Mouse (Mus musculus) activated CD4-positive, CD25-positive, alpha-beta regulatory T cell, adult 4 months (primary cell): Measurements from ENCODE around the gene Ccna1. TPM values are rescaled to one million over a fixed set of nuclear protein-coding genes. Genes with fewer than 3 reads are reported as not detected.

ENCODE experiments used
- ATAC-seq: one replicate; pipeline ENCODE4 v1.8.0; 2017
- polyA plus RNA-seq, 2 experiments: library from polyadenylated mRNA; unstranded; fragments of 100-300 nt; shearing (Covaris generic); gene quantifications; one replicate each; pipeline ENCODE4 v1.2.1; 2017

Gene Ccna1
- polyA plus RNA-seq, 2 experiments from 2014 or later = not detected

DNA sequence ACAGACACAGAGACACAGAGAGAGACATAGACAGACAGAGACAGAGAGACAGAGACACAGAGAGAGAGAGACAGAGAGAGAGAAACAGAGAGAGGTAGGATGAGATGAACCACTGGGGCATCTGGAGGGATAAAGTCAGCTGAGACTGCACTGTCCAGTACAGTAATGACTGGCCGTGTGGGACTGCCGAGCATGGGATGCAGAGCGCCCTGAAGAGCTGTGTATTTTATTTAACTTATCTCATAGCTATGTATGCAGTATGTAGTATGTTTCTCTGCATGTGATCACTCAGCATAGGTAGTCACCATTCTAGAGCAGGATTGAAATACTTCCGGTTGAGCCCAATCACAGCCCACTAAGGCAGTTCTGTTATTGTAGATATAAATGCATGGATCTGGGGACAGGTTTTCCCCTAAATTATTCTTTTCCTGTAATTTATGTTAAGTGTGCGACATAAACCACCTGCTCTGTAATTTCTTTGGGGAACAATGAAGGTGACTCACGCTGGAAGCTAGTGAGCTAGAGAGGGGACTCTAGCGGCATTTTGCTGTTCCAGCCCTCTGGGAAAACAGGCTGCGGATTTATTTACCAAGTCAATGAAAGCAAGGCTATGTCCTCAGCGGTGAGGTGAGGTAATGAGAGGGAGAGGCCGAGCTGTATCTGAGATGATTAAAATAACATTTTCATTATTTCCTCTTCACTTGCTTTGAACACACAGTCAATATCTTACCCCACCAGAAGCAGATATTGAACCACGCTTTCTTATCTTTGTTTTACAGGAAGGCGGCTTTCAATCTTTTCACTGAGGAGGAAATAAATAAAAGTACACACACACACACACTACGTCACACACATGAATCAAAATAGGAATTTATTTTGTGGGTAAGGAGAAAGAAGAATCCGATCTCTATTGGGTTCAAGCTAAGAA is 10.7 kb upstream of the Ccna1 start:
- no peak for ATAC-seq

DNA sequence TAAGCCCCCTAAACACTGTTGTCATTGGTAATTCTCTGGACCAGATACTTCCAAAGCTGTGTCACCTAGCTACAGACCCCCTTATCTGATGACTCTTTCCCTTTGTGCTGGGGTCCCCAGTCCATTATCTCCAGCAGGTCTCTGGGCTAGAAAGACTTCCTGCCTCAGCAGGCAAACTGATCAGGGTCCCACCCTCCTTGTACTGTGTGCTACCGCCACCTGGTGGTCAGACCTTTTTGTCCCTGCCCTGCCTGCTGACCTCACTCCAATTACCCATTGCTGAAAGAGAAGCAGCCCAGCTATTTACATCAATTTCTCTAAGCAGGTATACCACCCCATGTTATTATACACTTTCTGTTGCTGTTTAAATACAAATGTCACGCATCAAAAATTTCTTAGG is 9.1 kb upstream of the Ccna1 start:
- ATAC-seq = no peak

DNA sequence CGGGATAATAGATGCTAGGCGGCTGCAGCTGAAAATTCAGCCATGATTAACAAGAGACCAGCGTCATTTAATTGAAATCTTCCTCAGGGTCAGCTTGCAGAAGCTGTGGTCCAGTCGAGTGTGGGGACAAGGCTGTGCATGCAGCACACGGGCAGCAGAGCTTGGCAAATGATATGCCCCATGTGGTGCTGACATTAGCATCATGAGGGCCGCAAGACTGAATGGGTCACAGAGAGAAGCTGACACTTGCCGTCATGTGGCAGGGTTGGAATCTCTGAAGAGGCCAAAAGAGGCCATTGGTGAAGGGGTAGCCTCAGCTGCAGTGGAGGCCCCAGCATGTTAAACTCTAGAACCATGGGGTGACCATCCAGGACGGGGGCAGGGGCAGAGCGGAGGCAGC is 7.4 kb upstream of the Ccna1 start:
- ATAC-seq = no peak

DNA sequence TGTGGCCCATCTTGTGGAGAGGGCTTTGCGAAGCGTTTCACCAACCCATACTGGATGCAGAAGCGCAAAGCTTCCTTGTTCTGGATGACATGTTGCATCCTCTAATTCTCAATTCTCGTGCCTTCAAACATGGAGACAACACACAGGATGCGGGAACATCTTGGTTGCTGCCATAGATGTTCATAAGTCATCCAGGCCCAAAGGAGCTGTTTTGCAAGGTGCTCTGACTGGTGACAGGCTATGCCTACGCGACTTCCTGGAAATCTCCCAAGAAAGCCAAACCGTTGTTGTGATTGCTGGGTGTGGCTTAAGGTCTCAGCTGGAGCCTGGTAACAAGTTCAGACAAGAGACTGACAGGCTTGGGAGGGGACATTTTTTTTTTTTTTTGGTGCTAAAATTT is 1.1 kb upstream of the Ccna1 start:
- no peak for ATAC-seq

DNA sequence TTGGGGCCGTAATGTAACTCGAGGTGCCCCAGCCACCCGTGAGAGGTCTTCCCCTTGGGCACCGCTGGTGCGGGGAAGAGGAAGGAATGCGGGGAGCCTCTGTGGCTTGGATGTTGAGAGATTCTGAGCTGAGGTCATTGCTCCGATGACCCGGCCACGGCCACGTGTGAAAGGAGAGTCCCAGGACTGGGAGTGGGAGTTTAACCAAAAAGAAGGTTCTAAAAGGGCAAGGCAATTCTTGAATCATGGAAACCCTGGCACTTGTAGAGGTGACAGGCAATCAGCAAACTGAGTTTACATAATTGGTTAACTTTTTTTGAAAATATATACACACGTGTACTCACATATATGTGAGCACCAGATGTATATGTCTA is 433 bp upstream of the Ccna1 start:
- no peak for ATAC-seq

DNA sequence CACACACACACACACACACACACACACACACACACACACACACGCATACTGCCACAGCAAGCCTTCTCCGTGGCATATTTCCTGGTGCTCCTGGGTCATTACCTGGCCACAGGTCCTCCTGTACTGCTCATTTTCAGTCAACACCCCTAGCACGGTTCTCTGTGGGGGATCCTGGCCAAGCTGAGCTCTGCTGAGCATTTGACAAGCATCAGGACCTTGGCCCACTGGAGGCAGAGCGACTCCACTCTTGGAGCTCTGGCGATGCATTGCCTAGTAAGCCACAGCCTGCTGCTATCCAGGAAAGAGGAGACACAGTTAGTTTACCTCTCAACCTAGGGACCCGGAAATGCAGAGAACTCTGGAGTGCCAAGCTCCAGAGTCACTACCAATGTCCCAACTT is 1.1 kb downstream of the Ccna1 start:
- no peak for ATAC-seq

DNA sequence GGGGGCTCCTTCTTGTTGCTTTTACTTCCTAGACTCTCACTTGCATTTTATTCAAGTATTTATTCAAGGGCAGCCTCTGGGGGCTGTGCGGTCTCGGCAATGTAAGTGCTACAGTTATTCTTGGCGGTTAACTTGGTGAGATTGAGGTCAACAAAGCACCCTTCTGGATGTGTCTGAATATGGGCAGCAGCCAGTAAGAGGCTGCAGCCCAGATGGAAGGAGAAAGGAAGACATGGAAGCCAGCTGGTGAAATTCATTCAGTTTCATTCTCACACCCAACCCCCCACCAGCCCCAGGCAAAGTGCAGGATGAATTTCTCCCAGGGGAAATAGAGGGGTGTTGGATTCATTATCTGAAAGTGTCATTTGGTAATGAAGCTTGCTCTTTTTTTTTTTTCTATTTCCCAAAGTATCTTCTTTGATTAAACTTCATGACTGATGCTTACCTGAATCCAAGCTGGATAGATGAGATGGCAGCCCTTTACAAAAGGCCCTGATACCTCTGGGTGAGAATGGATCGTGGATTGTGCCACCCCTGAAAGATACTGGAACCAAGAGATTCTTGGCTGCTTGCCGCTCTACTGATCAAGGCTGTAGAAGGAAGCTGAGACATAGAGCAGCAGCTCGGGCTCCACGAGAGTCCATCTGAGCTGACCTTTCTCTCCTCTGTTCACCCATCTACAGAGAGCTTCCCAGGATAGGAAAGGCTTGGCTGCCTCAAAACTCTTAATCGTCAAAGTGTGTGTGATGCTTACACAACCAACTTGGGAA is 10.5 kb downstream of the Ccna1 start:
- no peak for ATAC-seq

DNA sequence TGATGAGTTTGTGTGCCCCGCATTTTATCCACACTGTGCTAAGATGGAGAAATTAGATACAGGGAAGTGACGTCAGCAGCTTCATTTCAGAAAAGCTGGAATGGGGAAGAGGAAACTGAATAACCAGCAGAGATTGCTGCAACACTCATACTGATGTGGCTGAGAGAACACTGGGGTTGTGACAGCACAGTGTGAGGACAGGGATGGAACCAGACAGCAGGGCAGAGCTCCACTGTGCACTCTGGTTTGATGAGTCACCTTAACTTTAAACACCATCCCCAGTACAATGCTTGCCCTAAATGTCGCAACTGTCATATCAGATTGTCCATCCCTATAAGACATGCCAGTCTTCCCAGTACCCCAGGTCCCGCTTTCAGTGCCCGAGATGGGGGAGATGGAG is 17.7 kb downstream of the Ccna1 start:
- ATAC-seq = no peak

DNA sequence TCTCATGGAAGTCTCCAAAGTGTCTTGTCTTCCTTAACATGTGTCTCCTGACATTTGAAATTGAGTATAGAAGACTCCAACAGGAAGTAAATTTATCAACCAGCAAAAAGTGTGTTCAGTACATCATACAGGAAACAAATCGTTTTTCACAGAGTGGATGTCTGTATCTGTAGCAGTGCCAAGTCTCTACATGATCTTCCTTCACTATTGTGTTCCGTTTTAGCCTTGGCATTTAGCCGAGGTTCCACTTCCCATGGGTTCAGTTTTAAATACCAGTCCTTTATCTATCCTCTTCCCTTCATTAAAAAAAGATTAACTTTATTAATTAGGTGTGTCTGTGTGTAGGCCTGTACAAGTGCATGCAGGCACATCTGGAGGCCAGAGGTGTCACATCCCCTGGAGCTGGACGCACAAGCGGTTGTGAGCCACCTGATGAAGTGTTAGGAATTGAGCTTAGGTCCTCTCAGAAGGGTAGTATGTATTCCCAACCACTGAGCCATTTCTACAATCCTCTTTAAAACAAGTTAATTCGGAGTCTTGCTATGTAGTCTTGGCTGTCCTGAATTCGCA is 27.9 kb downstream of the Ccna1 start:
- ATAC-seq = no peak

DNA sequence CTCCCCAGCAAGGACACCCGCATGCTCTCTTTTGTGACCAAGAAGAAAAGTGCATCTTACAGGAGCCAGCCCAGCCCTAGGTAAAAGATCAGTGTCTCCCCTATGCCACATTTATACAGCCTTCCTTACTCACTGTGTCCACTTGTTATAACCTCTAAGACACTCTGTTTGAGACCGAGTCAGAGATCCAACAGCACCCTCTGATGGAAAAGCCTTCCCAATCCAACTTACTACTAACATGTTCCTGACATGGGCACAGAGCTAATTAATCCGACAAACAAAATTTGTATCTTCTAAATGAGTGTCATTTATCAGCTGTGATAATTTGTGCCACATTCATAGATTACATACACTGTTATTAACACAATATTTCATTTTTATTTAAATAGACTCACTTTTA is 29.8 kb downstream of the Ccna1 start:
- no peak for ATAC-seq

DNA sequence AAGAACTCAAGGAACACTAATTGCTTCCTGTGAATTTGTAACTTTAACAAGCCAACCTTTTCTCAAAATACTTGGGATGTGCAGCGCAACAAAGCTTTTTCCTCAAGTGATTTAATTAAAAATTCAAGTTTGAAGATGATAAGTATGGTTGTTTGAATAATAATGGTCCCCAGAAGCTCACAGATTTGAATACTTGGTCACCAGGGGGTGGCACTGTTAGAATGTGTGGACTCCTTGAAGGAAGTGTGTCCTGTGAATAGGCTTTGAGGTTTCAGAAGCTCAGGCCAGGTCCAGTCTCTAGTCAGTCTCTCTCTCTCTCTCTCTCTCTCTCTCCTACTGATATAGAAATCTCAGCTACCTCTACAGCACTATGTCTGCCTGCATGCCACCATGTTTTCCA is 32.0 kb downstream of the Ccna1 start:
- ATAC-seq = no peak

DNA sequence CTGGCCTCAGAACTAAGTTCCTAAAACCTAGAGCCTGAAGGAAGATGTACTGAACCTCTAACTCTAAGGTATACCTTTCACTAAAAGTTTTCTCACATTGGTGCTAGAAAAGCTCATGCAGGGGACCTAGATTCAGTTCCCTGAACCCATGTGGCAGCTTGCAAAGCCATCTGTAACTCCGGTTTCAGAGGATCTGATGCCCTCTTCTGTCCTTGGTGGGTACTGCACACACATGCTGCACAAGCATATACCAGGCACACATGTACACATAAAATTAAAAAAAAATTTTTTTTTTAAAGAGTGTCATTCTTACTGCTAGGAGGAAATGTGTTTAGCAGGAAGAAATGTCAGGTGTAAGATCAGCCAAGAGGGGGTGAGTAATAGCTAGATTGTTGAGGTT is 33.1 kb downstream of the Ccna1 start:
- ATAC-seq = no peak

DNA sequence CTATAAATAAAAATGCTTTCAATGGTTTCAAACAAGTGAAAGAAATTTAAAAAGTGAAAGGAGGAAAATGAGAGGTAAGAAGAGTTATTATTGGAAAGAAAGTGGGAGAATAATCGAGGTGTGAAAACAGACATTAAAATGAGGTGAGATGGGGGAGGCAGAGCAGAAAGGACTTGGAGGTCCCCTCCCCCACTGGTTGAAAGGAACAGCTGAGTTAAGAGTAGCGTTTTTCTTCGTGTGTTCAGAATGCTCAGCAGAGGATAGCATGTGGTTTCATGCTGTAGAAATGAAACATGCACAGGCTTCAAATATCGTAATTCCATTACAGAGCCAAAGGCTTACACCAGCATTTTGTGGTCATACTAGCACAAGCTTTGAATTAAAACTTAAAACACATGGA is 42.8 kb downstream of the Ccna1 start:
- no peak for ATAC-seq

DNA sequence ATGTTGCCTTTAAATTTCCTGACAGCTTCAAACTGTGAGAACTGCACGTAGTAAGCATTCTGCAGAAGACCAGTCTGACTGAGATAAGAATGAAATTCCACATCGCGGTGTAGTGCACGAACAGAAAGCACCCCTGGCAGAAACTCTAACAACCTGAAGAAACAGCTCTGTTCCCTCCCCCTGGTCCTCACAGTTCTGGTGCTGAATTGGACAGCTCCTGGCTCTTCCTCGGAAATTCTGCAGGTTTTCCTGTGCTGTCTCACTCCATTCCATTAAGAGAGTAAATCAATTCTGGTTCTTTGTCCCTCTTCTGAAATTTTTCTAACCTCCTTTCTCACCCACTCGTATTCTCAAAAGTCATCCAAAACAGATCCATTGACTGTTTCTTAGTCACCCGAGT is 43.6 kb downstream of the Ccna1 start:
- no peak for ATAC-seq

DNA sequence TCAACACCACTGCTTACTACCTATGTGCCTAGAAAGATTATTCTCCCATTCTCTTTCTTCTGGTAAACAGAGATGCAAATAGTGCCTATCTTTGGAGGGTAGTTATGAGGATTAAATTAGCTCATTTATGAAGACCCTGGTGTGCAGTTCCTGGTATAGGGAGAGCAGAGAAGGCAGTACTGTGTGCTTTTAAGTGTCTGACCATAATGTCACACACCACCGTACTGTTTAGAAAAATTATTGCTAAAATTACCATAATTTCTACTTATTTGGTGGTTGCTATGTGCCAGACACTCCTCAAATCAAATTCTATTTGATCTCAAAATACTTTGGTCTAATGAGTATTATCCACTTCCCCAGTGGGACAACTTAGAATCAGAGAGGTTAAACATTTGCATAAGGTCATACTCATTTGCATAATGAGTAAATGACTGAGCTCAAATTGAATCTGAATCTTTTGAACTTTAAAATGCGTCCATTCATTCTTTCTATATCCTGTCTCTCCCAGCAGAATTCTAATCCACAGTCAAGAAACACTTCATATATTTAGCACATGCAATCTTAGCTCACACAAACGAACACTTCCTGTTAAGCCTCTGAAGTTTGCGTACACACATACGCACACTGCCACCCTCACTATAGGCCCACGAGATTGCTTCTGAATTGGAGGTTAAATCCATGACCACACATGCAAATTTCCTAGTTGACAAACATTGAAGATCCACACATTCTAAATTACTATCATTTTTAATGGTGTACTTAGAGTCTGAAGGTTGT is 46.1 kb downstream of the Ccna1 start:
- ATAC-seq = no peak

DNA sequence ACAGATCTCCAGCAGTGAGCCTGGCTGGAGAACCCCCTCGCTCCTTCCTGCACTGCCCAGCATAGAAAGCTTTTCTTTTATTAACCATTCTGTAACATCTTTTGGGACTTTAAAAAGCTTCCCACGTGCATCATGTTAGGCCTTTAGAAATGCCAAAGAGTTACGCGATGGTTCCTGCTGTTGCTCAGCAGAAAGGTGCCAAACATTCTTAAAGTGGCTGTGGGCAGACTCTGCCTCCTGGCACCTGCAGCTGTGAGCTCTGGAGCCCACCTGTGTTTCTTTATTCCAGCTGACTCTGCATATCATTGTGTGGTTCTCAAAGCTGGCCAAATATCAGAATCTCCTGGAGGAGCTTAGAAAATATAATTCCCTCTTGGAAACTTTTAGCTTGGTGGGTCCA is 51.3 kb downstream of the Ccna1 start:
- no peak for ATAC-seq

DNA sequence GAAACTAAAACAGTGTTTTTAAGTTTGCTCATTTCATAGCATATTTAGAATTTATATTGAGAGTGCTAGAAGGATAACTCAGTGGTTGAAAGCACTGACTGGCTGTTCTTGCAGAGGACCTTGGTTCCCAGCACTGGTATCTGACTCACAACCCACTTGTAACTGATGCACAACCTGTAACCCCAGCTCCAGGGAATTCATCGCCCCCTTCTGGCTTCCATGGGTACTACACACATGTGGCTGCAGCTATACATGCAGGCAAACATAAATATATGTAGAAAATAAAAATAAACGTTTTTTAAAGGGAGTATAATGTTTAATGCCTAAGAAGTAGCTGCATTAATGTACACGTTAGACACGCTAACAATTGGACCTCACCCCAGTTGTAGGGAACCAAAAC is 53.6 kb downstream of the Ccna1 start:
- no peak for ATAC-seq

Other genes with a start within 250 kb of the Ccna1 start
- 1 to 10 TPM; 3.9 to 6.9 TPM for gene Rfxap, start 247.7 kb downstream of the Ccna1 start, polyA plus RNA-seq
- gene Sertm1, start 139.6 kb downstream of the Ccna1 start, polyA plus RNA-seq = not detected
- 10 to 100 TPM; 15.8 to 18.6 TPM for gene Spg20, start 56.6 kb upstream of the Ccna1 start, polyA plus RNA-seq
- not detected for gene Ccdc169, start 81.8 kb upstream of the Ccna1 start, polyA plus RNA-seq
- gene Sohlh2, start 126.5 kb upstream of the Ccna1 start, polyA plus RNA-seq = not detected
- under 1 TPM; 0.12 to 0.87 TPM for gene Dclk1, start 186.9 kb upstream of the Ccna1 start, polyA plus RNA-seq